In genomic region chr10:121770624-121771577, GRCm38 (mm10) we compare ENCODE assay signal across 7 mouse cellular contexts. TPM values are rescaled to one million over a fixed set of nuclear protein-coding genes. Genes with fewer than 3 reads are reported as not detected.
DNase-seq lines count a peak whose midpoint lies in the region; ATAC-seq and TF ChIP-seq lines count a peak whose summit lies in the region.

No protein-coding gene starts in this region.

- TF ChIP-seq CTCF in small intestine, adult 2 months (IDR thresholded peaks at IDR 0.05; ENCODE audit: extremely low read depth, insufficient read length, insufficient replicate concordance, low read depth, low read length) = peak; percentile 62; the same call in 1 of the 2 replicates

- no peaks in the 10 kb centered on the region for H3K9me3 ChIP-seq in embryonic facial prominence, embryonic 12.5 days
- H3K9me3 ChIP-seq in hindbrain, embryonic 16.5 days (ENCODE audit: control insufficient read depth, low read length) = no peaks in the 10 kb centered on the region
- no peaks in the 10 kb centered on the region for H3K9me3 ChIP-seq in liver, embryonic 16.5 days (replicated peaks; ENCODE audit: control insufficient read depth, low read length)

- H3K27ac ChIP-seq in embryonic facial prominence, embryonic 12.5 days = no peak overlapping the region
- no peak overlapping the region for H3K27ac ChIP-seq in hindbrain, embryonic 16.5 days (ENCODE audit: low read depth, low read length)
- no peak overlapping the region for H3K27ac ChIP-seq in liver, embryonic 16.5 days (ENCODE audit: low read length)
- no peak overlapping the region for H3K27ac ChIP-seq in small intestine, adult 2 months (ENCODE audit: insufficient read depth, low read depth, low read length)

- WGBS in embryonic facial prominence, embryonic 12.5 days = 48% methylated on average over 20 of the region's 20 CpGs
- WGBS in hindbrain, embryonic 16.5 days = 54% methylated on average over 20 of the region's 20 CpGs
- WGBS in liver, embryonic 16.5 days (ENCODE audit: insufficient replicate concordance) = 42% methylated on average over 20 of the region's 20 CpGs
- WGBS in small intestine, adult 2 months = 37% methylated on average over 20 of the region's 20 CpGs

- H3K9ac ChIP-seq in embryonic facial prominence, embryonic 12.5 days = no peak overlapping the region
- no peak overlapping the region for H3K9ac ChIP-seq in hindbrain, embryonic 16.5 days (ENCODE audit: low read depth, low read length)
- no peak overlapping the region for H3K9ac ChIP-seq in liver, embryonic 16.5 days (ENCODE audit: low read depth, low read length)

- no peak for TF ChIP-seq POLR2A in small intestine, adult 2 months (IDR thresholded peaks at IDR 0.05; ENCODE audit: low read depth, low read length)

- no peaks in the 10 kb centered on the region for H3K4me1 ChIP-seq in embryonic facial prominence, embryonic 12.5 days
- no peaks in the 10 kb centered on the region for H3K4me1 ChIP-seq in hindbrain, embryonic 16.5 days (ENCODE audit: control insufficient read depth, insufficient read depth, low read depth, low read length)
- H3K4me1 ChIP-seq in liver, embryonic 16.5 days (ENCODE audit: control insufficient read depth, low read depth, low read length) = no peaks in the 10 kb centered on the region
- no peaks in the 10 kb centered on the region for H3K4me1 ChIP-seq in small intestine, adult 2 months (ENCODE audit: control insufficient read depth, insufficient read depth, insufficient read length, low read length)

- H3K4me3 ChIP-seq in embryonic facial prominence, embryonic 12.5 days = no peak overlapping the region
- no peak overlapping the region for H3K4me3 ChIP-seq in hindbrain, embryonic 16.5 days (ENCODE audit: low read length)
- H3K4me3 ChIP-seq in liver, embryonic 16.5 days (ENCODE audit: low read depth, low read length) = peak overlapping the region; percentile 23; the same call in 1 of the 2 replicates
- H3K4me3 ChIP-seq in small intestine, adult 2 months (ENCODE audit: low read depth, low read length) = no peak overlapping the region

- peak; percentile 48 to 59 for DNase-seq in B cell, adult 2 months
- peak; percentile 54 for DNase-seq in ES-CJ7 (ENCODE audit: low read depth, low spot score)

- H3K4me2 ChIP-seq in embryonic facial prominence, embryonic 12.5 days (replicated peaks) = peak overlapping the region; percentile 24; the same call in 1 of the 2 replicates
- H3K4me2 ChIP-seq in hindbrain, embryonic 16.5 days (ENCODE audit: low read length) = peak overlapping the region; percentile 37
- H3K4me2 ChIP-seq in liver, embryonic 16.5 days (ENCODE audit: low read depth, low read length) = peak overlapping the region; percentile 37; the same call in 1 of the 2 replicates

- ATAC-seq in embryonic facial prominence, embryonic 12.5 days (ENCODE audit: insufficient number of reproducible peaks, insufficient read depth, low FRiP score, low TSS enrichment) = peak; percentile 10; the same call in 1 of the 2 replicates
- ATAC-seq in hindbrain, embryonic 16.5 days = peak; percentile 20; the same call in 1 of the 2 replicates
- no peak for ATAC-seq in liver, embryonic 16.5 days (ENCODE audit: low read depth)
- no peak for ATAC-seq in monocyte, adult 5-6 weeks (replicated peaks; ENCODE audit: insufficient number of reproducible peaks, low FRiP score, low TSS enrichment, poor library complexity, severe bottlenecking)

- H3K36me3 ChIP-seq in embryonic facial prominence, embryonic 12.5 days = no peaks in the 10 kb centered on the region
- H3K36me3 ChIP-seq in hindbrain, embryonic 16.5 days (ENCODE audit: control insufficient read depth, insufficient read depth, low read length) = no peaks in the 10 kb centered on the region
- H3K36me3 ChIP-seq in liver, embryonic 16.5 days (ENCODE audit: control insufficient read depth, insufficient read depth) = no peaks in the 10 kb centered on the region
- H3K36me3 ChIP-seq in small intestine, adult 2 months (ENCODE audit: control insufficient read depth, insufficient read depth, low read length) = no peaks in the 10 kb centered on the region

- H3K27me3 ChIP-seq in embryonic facial prominence, embryonic 12.5 days = no peaks in the 10 kb centered on the region
- H3K27me3 ChIP-seq in hindbrain, embryonic 16.5 days (replicated peaks; ENCODE audit: control insufficient read depth, insufficient read depth, low read length) = no peaks in the 10 kb centered on the region
- H3K27me3 ChIP-seq in liver, embryonic 16.5 days (ENCODE audit: control insufficient read depth, insufficient read depth, low read depth, low read length) = no peaks in the 10 kb centered on the region
- no peaks in the 10 kb centered on the region for H3K27me3 ChIP-seq in small intestine, adult 2 months (ENCODE audit: control insufficient read depth, insufficient read depth, low read length)

RNA-seq across cellular contexts. Expression of gene BC048403, which starts 31.2 kb away (rescaled TPM):
- polyA plus RNA-seq in embryonic facial prominence, embryonic 12.5 days (2016; fragmentation: Nextera tagmentation; extraction: Ambion mirVana) = 2.6 and 2.7 TPM in 2 replicates
- 2.2 and 2.5 TPM in 2 replicates for polyA plus RNA-seq in hindbrain, embryonic 16.5 days (2015; fragmentation: Nextera tagmentation; extraction: Ambion mirVana)
- 1.3 TPM in 2 replicates for polyA plus RNA-seq in liver, embryonic 16.5 days (2015; fragmentation: Nextera tagmentation; extraction: Ambion mirVana)
- polyA plus RNA-seq in small intestine, adult 2 months (2012; rRNA removed) = 2.0 and 2.6 TPM in 2 replicates
- total RNA-seq in monocyte, adult 5-6 weeks (2017) = 2.6 to 4.1 TPM (median 2.8 TPM) in 3 replicates

Comparison
In these comparisons a context has a peak if more than half of its experiments do, and no peak if none do; other contexts are left out.
1. ATAC-seq: peak in embryonic facial prominence, embryonic 12.5 days (single experiment) and hindbrain, embryonic 16.5 days (single experiment); none in liver, embryonic 16.5 days (single experiment) and monocyte, adult 5-6 weeks (single experiment).
2. Peak in every context shown above with its lines, with median percentiles within 50 percentile points of each other: H3K4me2 ChIP-seq.